Comparison of ENCODE assay signal across 17 mouse cellular contexts in genomic region chr2:157397376-157397775, GRCm38 (mm10). TPM values are rescaled to one million over a fixed set of nuclear protein-coding genes. Genes with fewer than 3 reads are reported as not detected.
"Had no signal": no experiment of that assay in that cellular context is flagged by ENCODE, and none has a peak within 500 bp of the region (broad histone marks: within the 10 kb centered on the region; RNA-seq: fewer than 3 reads in every experiment).

No protein-coding gene starts in this region.

- H3K4me2 ChIP-seq: hindbrain, embryonic 14.5 days; limb, embryonic 13.5 days; liver, embryonic 11.5 days; liver, embryonic 15.5 days had no signal

- H3K9me3 ChIP-seq: liver, embryonic 15.5 days had no signal

- H3K9ac ChIP-seq: hindbrain, embryonic 14.5 days; limb, embryonic 13.5 days; liver, embryonic 15.5 days had no signal

- H3K27me3 ChIP-seq: limb, embryonic 13.5 days; liver, embryonic 15.5 days had no signal

- ATAC-seq: intestine, postnatal 0 days; midbrain, embryonic 16.5 days had no signal

- DNase-seq: kidney, adult 9 months; kidney, postnatal 4 days; right cerebral cortex, postnatal 14 days; thymus, adult 2 months; thymus, postnatal 25 days had no signal

- H3K27ac ChIP-seq: kidney, postnatal 0 days; layer of hippocampus, adult 2 months; limb, embryonic 13.5 days; liver, embryonic 15.5 days had no signal

- H3K4me3 ChIP-seq: layer of hippocampus, adult 2 months; limb, embryonic 13.5 days; liver, embryonic 15.5 days had no signal

- H3K4me1 ChIP-seq: limb, embryonic 13.5 days had no signal

RNA-seq across cellular contexts. Expression of gene Ghrh, which starts 50.1 kb away (rescaled TPM):
- total RNA-seq: layer of hippocampus, adult 2 months; layer of hippocampus, postnatal 10 days; left cerebral cortex, postnatal 36 days had no signal
- polyA plus RNA-seq: kidney, postnatal 0 days; limb, embryonic 13.5 days; liver, embryonic 11.5 days; neural tube, embryonic 14.5 days; urinary bladder, adult 2 months had no signal
